Mouse (Mus musculus) E14TG2a.4 (cell line): ENCODE measurements around the gene Ucp3.

Experiments
- H3K27me3 ChIP-seq: 2 replicates; pipeline ENCODE4 v1.6.1; 2014; ENCODE audit warnings: low read length, control low read depth; ENCODE audit not compliant: insufficient read depth
- H3K36me3 ChIP-seq: 2 replicates; pipeline ENCODE4 v1.6.1; 2014; ENCODE audit warnings: low read length, control low read depth; ENCODE audit not compliant: insufficient read depth
- H3K4me1 ChIP-seq: replicated peaks from 2 replicates; pipeline ENCODE4 v1.6.1; 2014; ENCODE audit warnings: low read depth, low read length, control low read depth
- H3K4me3 ChIP-seq: replicated peaks from 2 replicates; pipeline ENCODE4 v1.5.1; 2014; ENCODE audit warnings: mild to moderate bottlenecking, low read length
- H3K9me3 ChIP-seq: 2 replicates; pipeline ENCODE4 v1.6.1; 2014; ENCODE audit warnings: low read length, control low read depth
- CTCF ChIP-seq: conservative IDR thresholded peaks from 2 replicates; pipeline ENCODE4 v1.5.1; 2014; ENCODE audit warnings: low read length
- NANOG ChIP-seq: IDR thresholded peaks from 2 replicates; pipeline ENCODE4 v1.6.1; 2014; ENCODE audit warnings: borderline replicate concordance, low read length, mixed read lengths
- POU5F1 ChIP-seq: IDR thresholded peaks from 2 replicates; pipeline ENCODE4 v1.6.1; 2014; ENCODE audit warnings: low read length, borderline replicate concordance

Gene Ucp3

GRCm38 (mm10) chr7:100472777-100473176 lies at the start of gene Ucp3:
Gene Ucp3 (plus strand): TSS chr7:100472990.
- Histone ChIP-seq H3K9me3 (no peaks in the 10 kb centered on the region), H3K4me3 (no peak within 1 kb of the TSS), H3K27me3 (0 out of 2 replicates have a peak, but pooled peaks cover 4% of the 10 kb centered on the region), H3K4me1 (peaks cover 21% of the 10 kb centered on the region), H3K36me3 (peaks cover 23% of the 10 kb centered on the region)
- no peak for TF ChIP-seq NANOG
- TF ChIP-seq POU5F1: no peak
- no peak for TF ChIP-seq CTCF

- Histone ChIP-seq H3K9me3 (no peaks in the 10 kb centered on the region), H3K36me3 (peaks cover 76% of the 10 kb centered on the region), H3K27me3 (no peaks in the 10 kb centered on the region), H3K4me1 (peaks cover 13% of the 10 kb centered on the region), H3K4me3 (no peak overlapping the region)
- no peak for TF ChIP-seq CTCF
- no peak for TF ChIP-seq POU5F1
- no peak for TF ChIP-seq NANOG
Measured at GRCm38 (mm10) chr7:100425795-100426194, 47.0 kb upstream of the Ucp3 start.

- Histone ChIP-seq H3K4me3 (no peak overlapping the region), H3K4me1 (peaks cover 25% of the 10 kb centered on the region), H3K27me3 (no peaks in the 10 kb centered on the region), H3K9me3 (no peaks in the 10 kb centered on the region), H3K36me3 (peaks cover 85% of the 10 kb centered on the region)
- TF ChIP-seq CTCF: peak; percentile 100
- no peak for TF ChIP-seq NANOG
- no peak for TF ChIP-seq POU5F1
Measured at GRCm38 (mm10) chr7:100429102-100429501, 43.7 kb upstream of the Ucp3 start.

GRCm38 (mm10) chr7:100429911-100430310 lies 42.9 kb upstream of the Ucp3 start:
- H3K27me3 ChIP-seq: no peaks in the 10 kb centered on the region
- peaks cover 27% of the 10 kb centered on the region for H3K4me1 ChIP-seq
- H3K9me3 ChIP-seq: no peaks in the 10 kb centered on the region
- no peak overlapping the region for H3K4me3 ChIP-seq
- TF ChIP-seq NANOG (no peak), POU5F1 (no peak), CTCF (no peak)
- peaks cover 79% of the 10 kb centered on the region for H3K36me3 ChIP-seq

GRCm38 (mm10) chr7:100431103-100431502 lies 41.7 kb upstream of the Ucp3 start:
- Histone ChIP-seq H3K27me3 (no peaks in the 10 kb centered on the region), H3K4me3 (no peak overlapping the region), H3K9me3 (no peaks in the 10 kb centered on the region), H3K4me1 (peaks cover 37% of the 10 kb centered on the region), H3K36me3 (peaks cover 76% of the 10 kb centered on the region)
- TF ChIP-seq NANOG: no peak

- TF ChIP-seq POU5F1: no peak
- no peak for TF ChIP-seq NANOG
- no peak for TF ChIP-seq CTCF
- Histone ChIP-seq H3K4me1 (peaks cover 37% of the 10 kb centered on the region), H3K4me3 (no peak overlapping the region), H3K27me3 (no peaks in the 10 kb centered on the region), H3K36me3 (peaks cover 80% of the 10 kb centered on the region), H3K9me3 (no peaks in the 10 kb centered on the region)
Measured at GRCm38 (mm10) chr7:100433295-100433694, 39.5 kb upstream of the Ucp3 start.

- Histone ChIP-seq H3K9me3 (no peaks in the 10 kb centered on the region), H3K27me3 (no peaks in the 10 kb centered on the region), H3K4me1 (0 out of 2 replicates have a peak, but pooled peaks cover 3% of the 10 kb centered on the region), H3K4me3 (no peak overlapping the region), H3K36me3 (peaks cover 74% of the 10 kb centered on the region)
- no peak for TF ChIP-seq CTCF
Measured at GRCm38 (mm10) chr7:100443728-100444127, 29.1 kb upstream of the Ucp3 start.

- Histone ChIP-seq H3K4me1 (0 out of 2 replicates have a peak, but pooled peaks cover 3% of the 10 kb centered on the region), H3K4me3 (no peak overlapping the region), H3K27me3 (no peaks in the 10 kb centered on the region), H3K36me3 (peaks cover 74% of the 10 kb centered on the region), H3K9me3 (no peaks in the 10 kb centered on the region)
- TF ChIP-seq POU5F1 (no peak), NANOG (no peak), CTCF (no peak)
Measured at GRCm38 (mm10) chr7:100446271-100446670, 26.5 kb upstream of the Ucp3 start.

GRCm38 (mm10) chr7:100448530-100448929 lies 24.3 kb upstream of the Ucp3 start:
- Histone ChIP-seq H3K36me3 (peaks cover 77% of the 10 kb centered on the region), H3K27me3 (no peaks in the 10 kb centered on the region), H3K9me3 (no peaks in the 10 kb centered on the region), H3K4me1 (0 out of 2 replicates have a peak, but pooled peaks cover 3% of the 10 kb centered on the region), H3K4me3 (no peak overlapping the region)
- no peak for TF ChIP-seq CTCF
- no peak for TF ChIP-seq POU5F1
- no peak for TF ChIP-seq NANOG
